Mouse (Mus musculus): ENCODE results near the gene Hs3st4. TPM values are rescaled to one million over a fixed set of nuclear protein-coding genes. Genes with fewer than 3 reads are reported as not detected.

Hs3st4 gene
- polyA plus RNA-seq, 1 experiment from 2014 or later, result 0.36 TPM

GRCm38 (mm10) chr7:124399184-124399583, 416.5 kb downstream of the Hs3st4 start:
- H3K4me2 ChIP-seq (ENCODE audit: low read depth), result no peak overlapping the region
- H3K4me3 ChIP-seq (ENCODE audit: low read depth, low read length), result no peak overlapping the region
- H3K4me1 ChIP-seq (ENCODE audit: control insufficient read depth, insufficient read depth, low read length), result no peaks in the 10 kb centered on the region
- H3K36me3 ChIP-seq (ENCODE audit: control insufficient read depth, insufficient read depth, low read length), result no peaks in the 10 kb centered on the region
- no peaks in the 10 kb centered on the region for H3K9me3 ChIP-seq (ENCODE audit: control insufficient read depth, low read length)
- no peaks in the 10 kb centered on the region for H3K27me3 ChIP-seq (ENCODE audit: control insufficient read depth, insufficient read depth, low read length)
- DNase-seq (ENCODE audit: low spot score) (no peak), ATAC-seq (ENCODE audit: insufficient read depth, low FRiP score, low TSS enrichment) (no peak)
- no peak overlapping the region for H3K9ac ChIP-seq (ENCODE audit: low read length)
- H3K27ac ChIP-seq (ENCODE audit: low read depth, low read length), result no peak overlapping the region

GRCm38 (mm10) chr7:124426951-124427350, 444.3 kb downstream of the Hs3st4 start:
- DNase-seq (ENCODE audit: low spot score), result peak; percentile 9
- H3K9me3 ChIP-seq (ENCODE audit: control insufficient read depth, low read length), result no peaks in the 10 kb centered on the region
- H3K36me3 ChIP-seq (ENCODE audit: control insufficient read depth, insufficient read depth, low read length), result no peaks in the 10 kb centered on the region
- no peak overlapping the region for H3K4me3 ChIP-seq (ENCODE audit: low read depth, low read length)
- H3K9ac ChIP-seq (ENCODE audit: low read length), result no peak overlapping the region
- ATAC-seq (ENCODE audit: insufficient read depth, low FRiP score, low TSS enrichment), result no peak; the same call in 1 of the 2 replicates
- H3K27me3 ChIP-seq (ENCODE audit: control insufficient read depth, insufficient read depth, low read length), result no peaks in the 10 kb centered on the region
- H3K4me2 ChIP-seq (ENCODE audit: low read depth), result no peak overlapping the region
- H3K27ac ChIP-seq (ENCODE audit: low read depth, low read length), result no peak overlapping the region
- H3K4me1 ChIP-seq (ENCODE audit: control insufficient read depth, insufficient read depth, low read length), result no peaks in the 10 kb centered on the region

Data from neural tube, embryonic 11.5 days (tissue).